Mouse (Mus musculus): Measurements from ENCODE around the gene Olfr168.
"Not testable (repeated sequence)": the region's sequence is repeated elsewhere in the genome, so short reads cannot be mapped to it uniquely, and the experiment has no call there.

Olfr168 gene

GRCm38 (mm10) chr16:19535455-19535854, at the start of gene Olfr168:
Gene Olfr168 (minus strand): TSS chr16:19535555.
- no peak for DNase-seq (ENCODE audit: low read depth, low spot score)

GRCm38 (mm10) chr16:19571709-19572108, 36.4 kb upstream of the Olfr168 start, which contains the start of gene Olfr169:
Gene Olfr169 (minus strand): TSS chr16:19571809.
- DNase-seq (ENCODE audit: low read depth, low spot score), result not testable (repeated sequence)

GRCm38 (mm10) chr16:19553429-19553828, 18.1 kb upstream of the Olfr168 start:
- DNase-seq (ENCODE audit: low read depth, low spot score), result not testable (repeated sequence)

GRCm38 (mm10) chr16:19552246-19552645, 16.9 kb upstream of the Olfr168 start:
- DNase-seq (ENCODE audit: low read depth, low spot score), result not testable (repeated sequence)

- no peak for DNase-seq (ENCODE audit: low read depth, low spot score)
Observed at GRCm38 (mm10) chr16:19522166-19522565, 13.2 kb downstream of the Olfr168 start, which contains the start of gene Olfr167. Gene Olfr167 (minus strand): TSS chr16:19522266.

GRCm38 (mm10) chr16:19483394-19483793, 52.0 kb downstream of the Olfr168 start, which contains the start of gene Olfr166:
Gene Olfr166 (plus strand): TSS chr16:19483694.
- DNase-seq (ENCODE audit: low read depth, low spot score), result no peak

Measured in ZHBTc4 (cell line).